Mouse (Mus musculus) hindbrain, postnatal 0 days (tissue): ENCODE results near the gene Impg1. TPM values are rescaled to one million over a fixed set of nuclear protein-coding genes. Genes with fewer than 3 reads are reported as not detected.
A peak's percentile ranks its signal among the peaks of the same experiment; 100 is the strongest.

Experiments
- ATAC-seq: fragments of 200-750 bp; cut with Nextera tagmentation; 2 replicates; pipeline ENCODE4 v1.8.0; 2017; ENCODE audit warnings: mild to moderate bottlenecking, moderate TSS enrichment, moderate library complexity
- DNase-seq: peaks from one replicate; pipeline ENCODE4 v3.0.0-alpha.2; 2015; ENCODE audit warnings: low spot score
- H3K27ac ChIP-seq: fragments of 300-500 bp; sonication (generic); 2 replicates; pipeline ENCODE4 v1.5.1; 2014; ENCODE audit warnings: mild to moderate bottlenecking
- H3K27me3 ChIP-seq: fragments of 300-500 bp; sonication (generic); 2 replicates; pipeline ENCODE4 v1.6.1; 2014; ENCODE audit warnings: low read length, mixed read lengths; ENCODE audit not compliant: insufficient read depth
- H3K36me3 ChIP-seq: fragments of 300-500 bp; sonication (generic); 2 replicates; pipeline ENCODE4 v1.6.1; 2014; ENCODE audit warnings: low read length, mixed read lengths; ENCODE audit not compliant: insufficient read depth
- H3K4me1 ChIP-seq: fragments of 300-500 bp; sonication (generic); 2 replicates; pipeline ENCODE4 v1.6.1; 2014; ENCODE audit warnings: antibody characterized with exemption, low read length, mixed read lengths; ENCODE audit not compliant: insufficient read depth
- H3K4me2 ChIP-seq: fragments of 300-500 bp; sonication (generic); 2 replicates; pipeline ENCODE4 v1.6.1; 2014; ENCODE audit warnings: low read depth, mild to moderate bottlenecking, low read length, moderate library complexity, mixed read lengths
- H3K4me3 ChIP-seq: fragments of 300-500 bp; sonication (generic); 2 replicates; pipeline ENCODE4 v1.5.1; 2014; ENCODE audit warnings: low read length
- H3K9ac ChIP-seq: fragments of 300-500 bp; sonication (generic); replicated peaks from 2 replicates; pipeline ENCODE4 v1.6.1; 2014; ENCODE audit warnings: mild to moderate bottlenecking, low read length, moderate library complexity, mixed read lengths
- H3K9me3 ChIP-seq: fragments of 300-500 bp; sonication (generic); 2 replicates; pipeline ENCODE4 v1.6.1; 2016; ENCODE audit warnings: low read length, mixed read lengths
- CTCF ChIP-seq: IDR thresholded peaks from 2 replicates; pipeline ENCODE4 v1.5.1; 2016; ENCODE audit warnings: antibody characterized with exemption, control low read depth, low read depth
- WGBS: fragments of 180-500 bp; shearing (Covaris S2); extraction: QIAGEN DNeasy Blood & Tissue Kit; methylation state at CpG from one replicate; pipeline ENCODE4 v1.1.7; 2014; 5-methylcytosine and 5-hydroxymethylcytosine counted together
- polyA plus RNA-seq: library from polyadenylated mRNA; unstranded; fragments of >200 nt; fragmentation: Nextera tagmentation; extraction: Ambion mirVana; gene quantifications from 2 replicates; pipeline ENCODE4 v1.2.1, GENCODE M21; 2015
- total RNA-seq: library from RNA; depleted of rRNA; stranded (reverse); fragments of >200 nt; gene quantifications from 2 replicates; pipeline ENCODE4 v1.2.3, GENCODE M21; 2014

The Impg1 gene
- total and polyA plus RNA-seq, 2 experiments from 2014 or later: 0.26 TPM; not detected in 1

DNA sequence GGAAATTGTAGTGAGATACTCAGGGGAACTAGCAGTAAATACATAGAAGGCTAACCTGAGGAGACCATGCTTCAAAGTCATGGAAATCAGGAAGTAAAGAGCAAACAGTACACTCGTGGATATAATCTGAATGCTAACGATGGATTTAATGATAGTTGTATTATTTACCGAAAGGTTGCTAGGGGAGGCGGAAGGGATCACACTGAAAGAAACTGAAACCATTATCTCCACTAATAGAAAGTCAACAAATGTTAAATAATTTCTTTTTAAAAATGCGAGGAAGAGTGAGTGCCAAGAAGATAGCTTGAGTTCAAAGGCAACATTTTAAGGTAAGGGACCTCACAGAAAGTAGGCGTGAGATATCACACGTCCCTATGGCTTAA lies 114.0 kb downstream of the Impg1 start:
- no peak for TF ChIP-seq CTCF
- 56% methylated on average over 7 of the region's 7 CpGs for WGBS

DNA sequence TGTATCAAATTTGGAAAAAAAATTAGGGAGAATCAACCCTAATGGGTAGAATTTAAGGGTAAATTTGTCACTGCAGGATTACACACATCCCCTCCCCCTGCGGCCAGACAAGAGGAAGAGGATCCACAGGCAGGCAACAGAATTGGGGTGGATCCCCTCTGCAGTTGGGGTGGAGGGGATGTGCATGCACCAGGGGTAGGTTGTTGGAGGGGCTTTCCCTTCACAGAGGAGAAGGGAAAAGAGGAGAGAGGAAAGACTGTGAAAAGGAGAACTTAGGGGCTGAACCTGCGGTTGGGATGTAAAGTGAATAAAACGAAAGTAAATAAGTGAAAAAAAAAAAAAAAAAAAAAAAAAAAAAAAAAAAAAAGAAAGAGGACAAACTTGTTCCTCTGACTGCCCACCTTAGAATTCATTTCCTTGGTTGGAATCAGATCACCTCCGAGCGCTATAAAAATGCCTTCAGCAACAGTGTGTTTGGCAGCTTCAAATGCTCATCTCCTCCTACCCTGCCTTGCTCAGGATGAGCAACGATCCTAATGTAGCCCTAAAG lies 120.8 kb downstream of the Impg1 start:
- H3K27ac ChIP-seq: no peak overlapping the region

More for the DNA sequence above, 114.0 kb downstream of the Impg1 start:
- no peaks in the 10 kb centered on the region for H3K27me3 ChIP-seq
- ATAC-seq: no peak
- H3K4me1 ChIP-seq: no peaks in the 10 kb centered on the region
- peak overlapping the region; percentile 39 for H3K4me2 ChIP-seq
- H3K27ac ChIP-seq: no peak overlapping the region
- H3K4me3 ChIP-seq: no peak overlapping the region; the same call in 1 of the 2 replicates
- H3K36me3 ChIP-seq: no peaks in the 10 kb centered on the region
- no peak for DNase-seq
- no peaks in the 10 kb centered on the region for H3K9me3 ChIP-seq
- H3K9ac ChIP-seq: no peak overlapping the region

DNA sequence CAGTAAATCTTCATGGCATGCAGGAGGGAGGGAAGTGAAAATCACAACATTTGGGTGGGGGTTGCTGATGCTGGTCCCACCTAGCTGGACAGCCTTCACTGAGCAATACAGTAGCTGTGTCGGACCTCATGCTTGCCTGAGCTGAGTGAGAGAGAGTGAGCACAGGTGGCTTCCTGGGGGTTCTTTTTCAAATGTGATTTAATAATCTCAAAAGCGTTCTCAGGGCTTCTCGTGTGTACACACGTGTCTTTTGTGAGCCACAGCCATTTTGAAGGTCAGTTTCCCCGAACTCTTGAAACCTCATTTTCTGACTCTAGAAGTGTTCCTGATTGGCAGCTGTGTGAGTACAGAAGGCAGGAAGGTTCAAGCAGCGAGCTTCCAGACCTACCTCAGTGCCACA lies 122.8 kb downstream of the Impg1 start:
- no peak for TF ChIP-seq CTCF
- Histone ChIP-seq H3K27me3 (no peaks in the 10 kb centered on the region), H3K4me2 (no peak overlapping the region), H3K9me3 (no peaks in the 10 kb centered on the region), H3K4me3 (no peak overlapping the region), H3K27ac (no peak overlapping the region), H3K36me3 (no peaks in the 10 kb centered on the region), H3K4me1 (no peaks in the 10 kb centered on the region), H3K9ac (no peak overlapping the region)
- WGBS: 92% methylated on average over 6 of the region's 6 CpGs
- ATAC-seq (no peak), DNase-seq (no peak)

More for the DNA sequence above, 120.8 kb downstream of the Impg1 start:
- no peaks in the 10 kb centered on the region for H3K9me3 ChIP-seq
- no peak overlapping the region for H3K4me2 ChIP-seq
- H3K9ac ChIP-seq: no peak overlapping the region
- H3K4me1 ChIP-seq: no peaks in the 10 kb centered on the region
- TF ChIP-seq CTCF: no peak
- WGBS: 92% methylated on average over 6 of the region's 6 CpGs
- no peaks in the 10 kb centered on the region for H3K36me3 ChIP-seq
- no peak overlapping the region for H3K4me3 ChIP-seq
- ATAC-seq (no peak), DNase-seq (no peak)
- no peaks in the 10 kb centered on the region for H3K27me3 ChIP-seq

DNA sequence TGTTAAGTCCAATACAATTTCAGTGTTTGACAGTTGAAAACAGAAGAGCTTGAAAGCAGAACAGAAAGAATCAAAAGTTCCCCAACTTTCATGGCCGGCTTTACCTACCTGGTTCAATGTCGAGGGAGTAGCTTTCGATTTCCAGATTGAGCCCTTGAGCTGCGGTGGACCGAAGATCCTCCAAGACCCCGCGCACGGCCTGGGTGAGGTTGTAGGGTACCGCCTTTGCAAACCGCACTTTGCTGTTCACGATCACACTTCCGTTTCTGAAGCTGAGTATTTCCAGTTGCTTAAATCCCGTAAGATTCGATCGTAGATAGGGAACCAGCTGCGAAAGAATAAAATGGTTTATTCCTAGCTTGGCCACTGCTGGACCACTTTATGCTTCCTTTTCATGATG lies 123.5 kb downstream of the Impg1 start:
- no peaks in the 10 kb centered on the region for H3K27me3 ChIP-seq
- no peak overlapping the region for H3K9ac ChIP-seq
- no peak overlapping the region for H3K27ac ChIP-seq
- no peaks in the 10 kb centered on the region for H3K9me3 ChIP-seq
- WGBS: 98% methylated on average over 16 of the region's 16 CpGs
- H3K4me1 ChIP-seq: no peaks in the 10 kb centered on the region
- no peak overlapping the region for H3K4me2 ChIP-seq
- no peak for ATAC-seq
- H3K4me3 ChIP-seq: no peak overlapping the region
- TF ChIP-seq CTCF: no peak
- DNase-seq: no peak
- H3K36me3 ChIP-seq: no peaks in the 10 kb centered on the region

DNA sequence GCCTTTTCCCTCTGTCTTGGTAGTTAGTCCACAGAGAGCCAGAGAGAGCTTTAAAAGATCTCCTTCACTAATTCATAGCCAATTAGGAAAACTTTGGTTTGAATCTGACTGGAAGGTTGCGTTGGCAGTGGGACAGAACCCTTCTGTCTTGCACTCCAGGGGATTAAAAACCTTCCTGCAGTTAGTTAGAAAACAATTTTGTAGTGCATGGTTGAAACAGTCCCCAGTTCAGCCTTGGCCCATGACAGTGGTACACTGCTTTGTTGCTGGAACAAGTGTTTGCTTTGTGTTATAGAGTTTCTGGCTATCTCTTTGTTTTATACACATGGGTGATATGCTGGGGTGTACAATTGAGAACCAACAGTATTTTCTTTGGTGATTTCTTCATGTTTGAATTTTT lies 124.4 kb downstream of the Impg1 start:
- TF ChIP-seq CTCF: no peak
- Histone ChIP-seq H3K36me3 (no peaks in the 10 kb centered on the region), H3K4me3 (no peak overlapping the region), H3K27me3 (no peaks in the 10 kb centered on the region), H3K4me1 (no peaks in the 10 kb centered on the region), H3K9me3 (no peaks in the 10 kb centered on the region), H3K4me2 (no peak overlapping the region), H3K9ac (no peak overlapping the region), H3K27ac (no peak overlapping the region)
- ATAC-seq (no peak), DNase-seq (no peak)
- WGBS: 47% methylated on average over 1 of the region's 1 CpGs

DNA sequence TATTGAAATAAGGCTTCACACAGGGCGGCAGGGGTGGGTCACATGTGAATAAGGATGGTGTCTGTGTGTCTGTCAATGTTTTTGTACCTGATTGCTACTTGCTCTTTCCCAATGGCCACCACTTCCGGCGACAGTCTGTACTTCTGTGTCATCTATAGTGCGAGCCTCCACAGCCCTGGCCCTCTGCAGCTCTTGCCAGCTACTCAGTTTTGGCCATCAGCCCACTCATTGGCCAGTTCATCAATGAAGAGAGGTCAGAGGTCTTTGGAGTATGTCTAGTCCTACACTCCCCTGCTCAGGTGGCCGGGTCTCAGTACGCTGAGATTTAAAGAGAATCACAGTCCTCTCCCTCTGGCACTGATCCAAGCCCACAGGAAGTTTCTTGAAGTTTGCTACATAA lies 127.3 kb downstream of the Impg1 start:
- Histone ChIP-seq H3K9ac (no peak overlapping the region), H3K9me3 (no peaks in the 10 kb centered on the region)

DNA sequence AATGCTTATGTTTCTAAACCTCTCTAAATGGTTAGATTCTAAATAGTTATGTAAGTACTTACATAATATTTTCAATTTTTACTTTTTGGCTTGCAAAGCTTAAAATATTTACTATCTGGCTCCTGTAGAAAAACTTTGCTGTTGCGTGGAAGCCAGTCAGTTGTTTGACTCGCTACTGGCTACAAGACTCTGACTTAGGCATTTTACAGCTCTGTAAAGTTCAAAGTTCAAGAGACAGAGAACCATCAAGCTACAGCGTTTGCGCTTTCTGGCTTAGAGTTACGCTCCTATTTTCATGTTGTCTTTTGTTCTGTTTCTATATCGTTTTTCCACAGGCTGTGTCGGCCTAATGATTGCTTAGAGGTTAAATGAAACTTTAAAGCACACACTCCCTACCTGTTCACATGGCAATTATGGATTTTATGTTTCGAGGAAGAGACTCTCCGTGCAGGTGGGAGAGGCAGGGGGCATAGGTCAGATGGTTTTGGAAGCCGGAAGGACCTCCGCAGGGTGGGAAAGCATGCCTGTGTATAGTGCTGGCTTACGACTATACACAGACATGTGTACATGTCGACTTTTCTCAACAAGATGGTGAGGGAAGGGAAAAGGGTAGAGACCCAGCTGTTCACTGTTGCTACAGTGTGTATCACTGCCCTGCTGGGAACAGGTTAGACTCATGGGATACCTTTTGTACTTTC lies 129.5 kb downstream of the Impg1 start:
- TF ChIP-seq CTCF: no peak
- H3K27me3 ChIP-seq: no peaks in the 10 kb centered on the region
- H3K36me3 ChIP-seq: no peaks in the 10 kb centered on the region
- no peak overlapping the region for H3K4me3 ChIP-seq
- H3K27ac ChIP-seq: no peak overlapping the region
- DNase-seq (no peak), ATAC-seq (no peak)
- WGBS: 88% methylated on average over 13 of the region's 13 CpGs
- no peak overlapping the region for H3K9ac ChIP-seq
- H3K4me1 ChIP-seq: no peaks in the 10 kb centered on the region
- no peaks in the 10 kb centered on the region for H3K9me3 ChIP-seq
- no peak overlapping the region for H3K4me2 ChIP-seq

More for the DNA sequence above, 127.3 kb downstream of the Impg1 start:
- Histone ChIP-seq H3K27ac (no peak overlapping the region), H3K4me1 (no peaks in the 10 kb centered on the region), H3K4me2 (no peak overlapping the region), H3K4me3 (no peak overlapping the region), H3K27me3 (no peaks in the 10 kb centered on the region), H3K36me3 (no peaks in the 10 kb centered on the region)
- ATAC-seq: no peak
- DNase-seq: no peak
- 85% methylated on average over 6 of the region's 6 CpGs for WGBS
- no peak for TF ChIP-seq CTCF
